ENCODE assay signal across 23 mouse cellular contexts in the genomic region with DNA sequence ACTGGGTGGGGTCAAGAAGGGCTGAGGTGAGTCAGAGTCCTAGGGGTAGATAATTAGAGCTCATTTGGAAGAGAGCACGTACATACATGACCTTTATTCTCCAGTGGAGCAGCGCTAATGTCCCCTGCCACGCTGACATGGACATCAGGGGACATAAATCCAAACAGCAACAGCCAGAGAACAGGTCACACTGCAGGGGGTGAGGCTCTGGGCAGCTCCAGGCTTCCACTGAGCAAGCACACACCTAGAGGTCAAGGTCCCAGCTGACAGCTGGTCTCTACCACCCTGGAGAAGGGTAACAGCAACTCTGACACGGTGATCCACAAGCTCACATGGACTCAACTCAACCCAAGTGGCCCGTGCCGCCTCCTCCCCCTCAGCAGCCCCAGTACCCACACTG. TPM values are rescaled to one million over a fixed set of nuclear protein-coding genes. Genes with fewer than 3 reads are reported as not detected.
A peak's percentile ranks its signal among the peaks of the same experiment; 100 is the strongest.
DNase-seq lines count a peak whose midpoint lies in the region; ATAC-seq and TF ChIP-seq lines count a peak whose summit lies in the region.
"Had no signal": no experiment of that assay in that cellular context is flagged by ENCODE, and none has a peak within 500 bp of the region (broad histone marks: within the 10 kb centered on the region; RNA-seq: fewer than 3 reads in every experiment).

No protein-coding gene starts in this region.

- no peaks in the 10 kb centered on the region for H3K9me3 ChIP-seq in intestine, embryonic 15.5 days
- no peaks in the 10 kb centered on the region for H3K9me3 ChIP-seq in kidney, embryonic 15.5 days (replicated peaks)
- no peaks in the 10 kb centered on the region for H3K9me3 ChIP-seq in liver, postnatal 0 days (ENCODE audit: low read length)
- no peaks in the 10 kb centered on the region for H3K9me3 ChIP-seq in forebrain, embryonic 12.5 days
- H3K9me3 ChIP-seq: embryonic facial prominence, embryonic 15.5 days; forebrain, embryonic 15.5 days; heart, embryonic 15.5 days; hindbrain, embryonic 13.5 days; limb, embryonic 15.5 days; lung, embryonic 15.5 days; megakaryocyte, embryonic 14.5 days had no signal

- no peak overlapping the region for H3K4me2 ChIP-seq in intestine, embryonic 15.5 days (replicated peaks)
- H3K4me2 ChIP-seq in kidney, embryonic 15.5 days: no peak overlapping the region
- no peak overlapping the region for H3K4me2 ChIP-seq in liver, postnatal 0 days (ENCODE audit: low read depth, low read length)
- no peak overlapping the region for H3K4me2 ChIP-seq in forebrain, embryonic 12.5 days
- H3K4me2 ChIP-seq: embryonic facial prominence, embryonic 15.5 days; forebrain, embryonic 15.5 days; heart, embryonic 15.5 days; hindbrain, embryonic 13.5 days; limb, embryonic 15.5 days; lung, embryonic 15.5 days had no signal

- H3K9ac ChIP-seq in intestine, embryonic 15.5 days: no peak overlapping the region
- no peak overlapping the region for H3K9ac ChIP-seq in kidney, embryonic 15.5 days
- H3K9ac ChIP-seq in liver, postnatal 0 days (replicated peaks): no peak overlapping the region
- H3K9ac ChIP-seq in forebrain, embryonic 12.5 days: no peak overlapping the region
- H3K9ac ChIP-seq: embryonic facial prominence, embryonic 15.5 days; forebrain, embryonic 15.5 days; heart, embryonic 15.5 days; hindbrain, embryonic 13.5 days; limb, embryonic 15.5 days; lung, embryonic 15.5 days had no signal

- no peak; the same call in 1 of the 2 replicates for ATAC-seq in intestine, embryonic 15.5 days
- ATAC-seq in kidney, embryonic 15.5 days (replicated peaks; ENCODE audit: low FRiP score): no peak
- peak; percentile 73 for ATAC-seq in liver, postnatal 0 days
- no peak for ATAC-seq in forebrain, embryonic 12.5 days (ENCODE audit: low FRiP score)
- ATAC-seq: forebrain, embryonic 15.5 days had no signal

- H3K4me3 ChIP-seq in intestine, embryonic 15.5 days (replicated peaks): no peak overlapping the region
- H3K4me3 ChIP-seq in kidney, embryonic 15.5 days (replicated peaks): no peak overlapping the region
- no peak overlapping the region for H3K4me3 ChIP-seq in liver, postnatal 0 days (ENCODE audit: low read depth, low read length)
- no peak overlapping the region for H3K4me3 ChIP-seq in forebrain, embryonic 12.5 days (replicated peaks)
- H3K4me3 ChIP-seq: embryonic facial prominence, embryonic 15.5 days; forebrain, embryonic 15.5 days; heart, embryonic 15.5 days; hindbrain, embryonic 13.5 days; limb, embryonic 15.5 days; lung, embryonic 15.5 days; megakaryocyte, embryonic 14.5 days had no signal

- TF ChIP-seq CTCF in liver, postnatal 0 days (IDR thresholded peaks at IDR 0.05; ENCODE audit: low read depth): no peak

- H3K27ac ChIP-seq in intestine, embryonic 15.5 days: peak overlapping the region; percentile 11; the same call in 1 of the 2 replicates
- 0 out of 2 replicates have a peak overlapping the region, but pooled peaks have one; percentile 58 for H3K27ac ChIP-seq in kidney, embryonic 15.5 days
- peak overlapping the region; percentile 40; the same call in 1 of the 2 replicates for H3K27ac ChIP-seq in liver, postnatal 0 days (ENCODE audit: low read depth)
- H3K27ac ChIP-seq in forebrain, embryonic 12.5 days: no peak overlapping the region
- H3K27ac ChIP-seq: embryonic facial prominence, embryonic 15.5 days; forebrain, embryonic 15.5 days; heart, embryonic 15.5 days; hindbrain, embryonic 13.5 days; limb, embryonic 15.5 days; lung, embryonic 15.5 days had no signal

- 70% methylated on average over 6 of the region's 6 CpGs for WGBS in intestine, embryonic 15.5 days
- WGBS in kidney, embryonic 15.5 days: 47% methylated on average over 6 of the region's 6 CpGs
- WGBS in liver, postnatal 0 days (ENCODE audit: insufficient replicate concordance): 67% methylated on average over 6 of the region's 6 CpGs
- WGBS in forebrain, embryonic 12.5 days: 73% methylated on average over 6 of the region's 6 CpGs

- TF ChIP-seq EP300 in liver, postnatal 0 days (IDR thresholded peaks at IDR 0.05; ENCODE audit: low read depth): no peak

- DNase-seq in kidney, adult 18-20 months: peak; percentile 42
- no peak for DNase-seq in kidney, postnatal 10 days
- DNase-seq in liver, postnatal 0 days: no peak
- DNase-seq in thymus, postnatal 14 days: no peak
- no peak for DNase-seq in layer of hippocampus, postnatal 14 days (ENCODE audit: low spot score in 2 of 2)
- DNase-seq: adrenal gland, postnatal 36 days; cerebellum, adult 9-10 months; heart, postnatal 36 days; layer of hippocampus, adult 9-11 months; left cerebral cortex, postnatal 4 days; lung, postnatal 36 days; midbrain, embryonic 14.5 days; thymus, adult 18-20 months had no signal

- peaks cover 27% of the 10 kb centered on the region for H3K4me1 ChIP-seq in intestine, embryonic 15.5 days (replicated peaks)
- H3K4me1 ChIP-seq in kidney, embryonic 15.5 days: peaks cover 56% of the 10 kb centered on the region
- H3K4me1 ChIP-seq in liver, postnatal 0 days (ENCODE audit: insufficient read depth): peaks cover 10% of the 10 kb centered on the region
- no peaks in the 10 kb centered on the region; the same call in none of the 2 replicates for H3K4me1 ChIP-seq in forebrain, embryonic 12.5 days
- H3K4me1 ChIP-seq: forebrain, embryonic 15.5 days; hindbrain, embryonic 13.5 days had no signal

- no peaks in the 10 kb centered on the region for H3K27me3 ChIP-seq in intestine, embryonic 15.5 days (replicated peaks)
- H3K27me3 ChIP-seq in kidney, embryonic 15.5 days: no peaks in the 10 kb centered on the region
- no peaks in the 10 kb centered on the region for H3K27me3 ChIP-seq in liver, postnatal 0 days (ENCODE audit: insufficient read depth, low read length)
- H3K27me3 ChIP-seq in forebrain, embryonic 12.5 days: no peaks in the 10 kb centered on the region
- H3K27me3 ChIP-seq: embryonic facial prominence, embryonic 15.5 days; forebrain, embryonic 15.5 days; heart, embryonic 15.5 days; hindbrain, embryonic 13.5 days; limb, embryonic 15.5 days; lung, embryonic 15.5 days had no signal

- H3K36me3 ChIP-seq in intestine, embryonic 15.5 days: no peaks in the 10 kb centered on the region
- H3K36me3 ChIP-seq in kidney, embryonic 15.5 days: no peaks in the 10 kb centered on the region
- H3K36me3 ChIP-seq in liver, postnatal 0 days (replicated peaks; ENCODE audit: insufficient read depth, low read length): no peaks in the 10 kb centered on the region
- H3K36me3 ChIP-seq in forebrain, embryonic 12.5 days (replicated peaks): no peaks in the 10 kb centered on the region
- H3K36me3 ChIP-seq: embryonic facial prominence, embryonic 15.5 days; forebrain, embryonic 15.5 days; heart, embryonic 15.5 days; hindbrain, embryonic 13.5 days; limb, embryonic 15.5 days; lung, embryonic 15.5 days had no signal

RNA-seq across cellular contexts. Expression of a gene that starts 49.5 kb away (rescaled TPM):
- 27.8 and 28.1 TPM in 2 replicates for polyA plus RNA-seq in intestine, embryonic 15.5 days (2015; fragmentation: Nextera tagmentation; extraction: Ambion mirVana)
- 29.3 and 34.2 TPM in 2 replicates for polyA plus RNA-seq in kidney, embryonic 15.5 days (2015; fragmentation: Nextera tagmentation; extraction: Ambion mirVana)
- 141 and 148 TPM in 2 replicates for polyA plus RNA-seq in liver, postnatal 0 days (2015; fragmentation: Nextera tagmentation; extraction: Ambion mirVana)
- 16.5 and 17.2 TPM in 2 replicates for polyA plus RNA-seq in forebrain, embryonic 12.5 days (2016; fragmentation: Nextera tagmentation; extraction: Ambion mirVana)
- 10 to 100 TPM; 37.1 to 38.4 TPM for total RNA-seq in layer of hippocampus, postnatal 14 days (2021)
